Mouse (Mus musculus) intestine, embryonic 16.5 days (tissue): ENCODE results near the gene Mrps36. TPM values are rescaled to one million over a fixed set of nuclear protein-coding genes. Genes with fewer than 3 reads are reported as not detected.
"Not testable (repeated sequence)": the region's sequence is repeated elsewhere in the genome, so short reads cannot be mapped to it uniquely, and the experiment has no call there.

ENCODE experiments used
- ATAC-seq: fragments of 200-750 bp; cut with Nextera tagmentation; 2 replicates; pipeline ENCODE4 v1.8.0; 2017; ENCODE audit warnings: moderate TSS enrichment, moderate library complexity
- H3K27ac ChIP-seq: fragments of 300-500 bp; sonication (generic); 2 replicates; pipeline ENCODE4 v1.5.1; 2014; ENCODE audit warnings: mild to moderate bottlenecking, low read length
- H3K27me3 ChIP-seq: fragments of 300-500 bp; sonication (generic); replicated peaks from 2 replicates; pipeline ENCODE4 v1.6.1; 2014; ENCODE audit warnings: low read length, control low read depth, mixed read lengths; ENCODE audit not compliant: control insufficient read depth, insufficient read depth
- H3K36me3 ChIP-seq: fragments of 300-500 bp; sonication (generic); 2 replicates; pipeline ENCODE4 v1.6.1; 2014; ENCODE audit warnings: low read length, control low read depth; ENCODE audit not compliant: control insufficient read depth, insufficient read depth
- H3K4me1 ChIP-seq: fragments of 300-500 bp; sonication (generic); 2 replicates; pipeline ENCODE4 v1.6.1; 2014; ENCODE audit warnings: low read length, control low read depth, mixed read lengths; ENCODE audit not compliant: control insufficient read depth, insufficient read depth
- H3K4me2 ChIP-seq: fragments of 300-500 bp; sonication (generic); 2 replicates; pipeline ENCODE4 v1.6.1; 2014; ENCODE audit warnings: low read depth, low read length, control low read depth
- H3K4me3 ChIP-seq: fragments of 300-500 bp; sonication (generic); 2 replicates; pipeline ENCODE4 v1.5.1; 2014; ENCODE audit warnings: mild to moderate bottlenecking, low read length
- H3K9ac ChIP-seq: fragments of 300-500 bp; sonication (generic); 2 replicates; pipeline ENCODE4 v1.6.1; 2014; ENCODE audit warnings: low read depth, low read length
- H3K9me3 ChIP-seq: fragments of 300-500 bp; sonication (generic); 2 replicates; pipeline ENCODE4 v1.6.1; 2016; ENCODE audit warnings: low read length, control low read depth; ENCODE audit not compliant: control insufficient read depth
- WGBS: fragments of 180-500 bp; shearing (Covaris S2); extraction: QIAGEN DNeasy Blood & Tissue Kit; methylation state at CpG from one replicate; pipeline ENCODE4 v1.1.7; 2014; 5-methylcytosine and 5-hydroxymethylcytosine counted together
- polyA plus RNA-seq: library from polyadenylated mRNA; unstranded; fragments of >200 nt; fragmentation: Nextera tagmentation; extraction: Ambion mirVana; gene quantifications from 2 replicates; pipeline ENCODE4 v1.2.1, GENCODE M21; 2015

Gene Mrps36
- 296 and 320 TPM in 2 replicates for polyA plus RNA-seq

GRCm38 (mm10) chr13:100744036-100744744, at the start of gene Mrps36:
Gene Mrps36, minus strand, starts transcription at chr13:100744659.
- Histone ChIP-seq H3K36me3 (no peaks in the 10 kb centered on the region), H3K27ac (peak within 1 kb of the TSS; percentile 99), H3K27me3 (no peaks in the 10 kb centered on the region), H3K9me3 (no peaks in the 10 kb centered on the region), H3K4me3 (peak within 1 kb of the TSS; percentile 61), H3K4me1 (peaks cover 3% of the 10 kb centered on the region; the same call in 1 of the 2 replicates), H3K4me2 (peak within 1 kb of the TSS; percentile 62), H3K9ac (peak within 1 kb of the TSS; percentile 86)
- under 1% methylated on average over 52 of the region's 52 CpGs for WGBS
- peak; percentile 97 for ATAC-seq

DNA sequence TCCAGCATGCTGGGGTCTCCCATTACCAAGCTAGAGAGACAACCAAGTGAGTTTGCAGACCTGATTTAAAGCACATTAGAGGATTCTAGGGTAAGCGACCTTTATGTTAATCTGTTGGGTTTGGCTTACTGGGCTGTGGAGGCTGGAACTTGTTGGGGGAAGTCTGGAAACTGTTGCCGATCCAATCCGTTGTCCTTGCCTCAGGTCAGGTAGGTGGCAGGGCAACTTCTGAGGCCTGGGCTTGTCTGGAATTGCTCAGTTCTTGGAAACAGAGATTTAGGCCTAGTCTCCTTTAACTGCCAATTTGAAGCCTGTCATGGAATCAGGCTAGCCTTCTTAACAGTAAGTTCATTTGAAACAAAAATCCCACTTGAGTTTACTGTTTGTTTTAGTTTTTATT, 44.6 kb upstream of the Mrps36 start:
- 86% methylated on average over 3 of the region's 3 CpGs for WGBS
- no peaks in the 10 kb centered on the region for H3K9me3 ChIP-seq
- no peaks in the 10 kb centered on the region for H3K36me3 ChIP-seq

DNA sequence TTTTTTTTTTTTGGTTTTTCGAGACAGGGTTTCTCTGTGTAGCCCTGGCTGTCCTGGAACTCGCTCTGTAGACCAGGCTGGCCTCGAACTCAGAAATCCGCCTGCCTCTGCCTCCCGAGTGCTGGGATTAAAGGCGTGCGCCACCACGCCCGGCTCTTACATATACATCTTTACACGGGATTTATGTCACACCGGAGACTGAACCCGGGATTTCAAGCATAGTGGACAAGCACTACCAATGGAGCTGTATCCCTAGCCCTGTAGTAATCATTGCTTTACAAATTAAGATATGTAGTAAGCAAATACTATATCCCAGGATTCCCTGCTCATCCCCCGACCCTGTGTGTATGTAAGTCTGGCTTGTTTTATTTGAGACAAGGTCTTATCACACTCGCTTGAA, 43.6 kb upstream of the Mrps36 start:
- not testable (repeated sequence) for ATAC-seq, H3K36me3 ChIP-seq
- WGBS = 92% methylated on average over 11 of the region's 14 CpGs

More for the DNA sequence above, 44.6 kb upstream of the Mrps36 start:
- peaks cover 10% of the 10 kb centered on the region for H3K4me1 ChIP-seq
- H3K9ac ChIP-seq = no peak overlapping the region
- no peak overlapping the region for H3K4me2 ChIP-seq
- H3K27ac ChIP-seq = no peak overlapping the region
- no peak overlapping the region for H3K4me3 ChIP-seq
- no peak for ATAC-seq
- no peaks in the 10 kb centered on the region for H3K27me3 ChIP-seq

GRCm38 (mm10) chr13:100787316-100788010, 43.0 kb upstream of the Mrps36 start:
- no peak overlapping the region for H3K27ac ChIP-seq
- H3K9ac ChIP-seq = no peak overlapping the region
- H3K4me3 ChIP-seq = no peak overlapping the region
- H3K4me2 ChIP-seq = no peak overlapping the region
- H3K27me3 ChIP-seq = no peaks in the 10 kb centered on the region
- WGBS = 57% methylated on average over 6 of the region's 6 CpGs
- H3K4me1 ChIP-seq = peaks cover 18% of the 10 kb centered on the region
- no peaks in the 10 kb centered on the region for H3K36me3 ChIP-seq
- ATAC-seq = peak; percentile 24; the same call in 1 of the 2 replicates
- no peaks in the 10 kb centered on the region for H3K9me3 ChIP-seq

More for the DNA sequence above, 43.6 kb upstream of the Mrps36 start:
- not testable (repeated sequence) for H3K4me3 ChIP-seq, H3K9ac ChIP-seq, H3K27ac ChIP-seq, H3K4me2 ChIP-seq, H3K27me3 ChIP-seq, H3K9me3 ChIP-seq
- peaks cover 18% of the 10 kb centered on the region for H3K4me1 ChIP-seq

DNA sequence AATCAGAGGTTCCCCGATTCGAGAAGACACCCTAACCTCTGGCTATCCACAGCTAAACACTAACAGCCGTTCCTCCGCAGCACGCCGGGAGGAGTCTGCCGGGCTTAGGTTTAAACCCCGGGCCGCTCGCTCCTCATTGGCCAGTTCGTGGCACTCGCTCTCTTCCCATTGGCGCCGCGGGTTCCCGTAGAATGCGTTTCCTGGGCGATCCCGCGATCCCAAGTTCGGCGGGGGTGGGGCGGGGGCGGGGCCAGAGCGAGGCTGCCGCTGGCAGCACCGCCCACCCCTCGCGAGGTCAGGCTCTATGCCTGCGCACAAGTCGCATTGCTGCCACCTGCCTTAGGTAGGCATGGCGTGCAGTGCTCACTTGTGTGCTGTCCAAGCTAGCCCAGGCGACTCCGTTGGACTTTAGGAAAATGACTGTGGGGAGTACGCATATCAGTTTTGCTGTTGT, 42.0 kb upstream of the Mrps36 start, which contains the start of gene Ccnb1:
TSS of gene Ccnb1 (minus strand) at position 157 of the 454 bp plus-strand sequence.
- Histone ChIP-seq H3K4me1 (peaks cover 18% of the 10 kb centered on the region), H3K27ac (peak within 1 kb of the TSS; percentile 46; the same call in 1 of the 2 replicates), H3K27me3 (no peaks in the 10 kb centered on the region), H3K4me3 (peak within 1 kb of the TSS; percentile 63), H3K36me3 (no peaks in the 10 kb centered on the region), H3K4me2 (peak within 1 kb of the TSS; percentile 64), H3K9ac (peak within 1 kb of the TSS; percentile 72), H3K9me3 (no peaks in the 10 kb centered on the region)
- under 1% methylated on average over 35 of the region's 35 CpGs for WGBS
- peak; percentile 99 for ATAC-seq

GRCm38 (mm10) chr13:100785806-100786413, 41.5 kb upstream of the Mrps36 start:
- Histone ChIP-seq H3K4me2 (peak overlapping the region; percentile 52), H3K36me3 (no peaks in the 10 kb centered on the region), H3K9me3 (no peaks in the 10 kb centered on the region), H3K4me3 (peak overlapping the region; percentile 63), H3K27me3 (no peaks in the 10 kb centered on the region), H3K27ac (peak overlapping the region; percentile 8; the same call in 1 of the 2 replicates), H3K4me1 (peaks cover 18% of the 10 kb centered on the region), H3K9ac (peak overlapping the region; percentile 72)
- WGBS = under 1% methylated on average over 30 of the region's 30 CpGs
- peak; percentile 41 for ATAC-seq

DNA sequence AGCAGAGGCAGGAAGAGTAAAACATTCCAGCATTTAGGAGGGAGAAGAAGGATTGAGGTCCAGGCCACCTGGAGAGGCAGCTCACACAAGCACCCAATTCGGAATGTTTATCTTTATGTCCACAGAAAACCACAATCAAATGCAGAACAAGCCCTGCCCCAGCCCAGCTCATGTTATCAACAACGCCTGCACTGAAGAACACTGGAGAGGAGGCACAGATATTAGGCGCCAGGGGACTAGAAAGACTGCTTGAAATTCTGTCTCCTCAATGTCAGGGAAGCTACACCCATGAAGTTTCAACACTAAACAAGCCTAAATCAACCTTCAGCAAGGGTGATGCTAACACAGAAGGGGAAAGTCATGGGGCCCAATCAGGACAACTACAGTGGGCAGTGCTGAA, 33.0 kb upstream of the Mrps36 start:
- WGBS = 73% methylated on average over 3 of the region's 3 CpGs
- Histone ChIP-seq H3K27ac (no peak overlapping the region), H3K36me3 (no peaks in the 10 kb centered on the region)

GRCm38 (mm10) chr13:100776710-100777109, 32.3 kb upstream of the Mrps36 start:
- H3K27ac ChIP-seq = no peak overlapping the region
- H3K36me3 ChIP-seq = no peaks in the 10 kb centered on the region
- no peaks in the 10 kb centered on the region for H3K9me3 ChIP-seq
- no peak overlapping the region for H3K4me3 ChIP-seq
- no peak overlapping the region for H3K9ac ChIP-seq
- H3K4me1 ChIP-seq = peaks cover 15% of the 10 kb centered on the region
- 67% methylated on average over 6 of the region's 6 CpGs for WGBS
- H3K27me3 ChIP-seq = no peaks in the 10 kb centered on the region
- no peak for ATAC-seq
- H3K4me2 ChIP-seq = no peak overlapping the region

More for the DNA sequence above, 33.0 kb upstream of the Mrps36 start:
- no peak overlapping the region for H3K9ac ChIP-seq
- H3K4me3 ChIP-seq = no peak overlapping the region
- ATAC-seq = no peak
- no peak overlapping the region for H3K4me2 ChIP-seq
- H3K4me1 ChIP-seq = peaks cover 15% of the 10 kb centered on the region
- H3K27me3 ChIP-seq = no peaks in the 10 kb centered on the region
- H3K9me3 ChIP-seq = no peaks in the 10 kb centered on the region

DNA sequence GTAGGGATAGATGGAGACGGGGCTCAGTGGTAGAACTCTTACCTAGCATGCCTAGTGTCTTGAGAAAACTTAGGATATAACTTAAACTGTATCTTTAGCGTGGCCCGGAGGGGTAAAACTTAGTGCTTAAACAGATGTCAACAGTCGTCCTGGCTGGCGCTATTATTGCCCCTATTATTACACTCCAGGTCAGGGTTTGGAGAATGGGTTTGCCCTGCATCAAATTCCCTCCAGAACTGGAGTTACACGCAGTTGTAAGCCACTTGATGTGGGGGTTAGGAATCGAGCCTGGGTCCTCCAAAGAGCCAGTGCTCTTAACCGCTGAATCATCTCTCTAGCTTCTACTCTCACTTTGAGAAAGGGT, 31.6 kb upstream of the Mrps36 start:
- no peaks in the 10 kb centered on the region for H3K36me3 ChIP-seq
- 10% methylated on average over 8 of the region's 8 CpGs for WGBS
- H3K4me1 ChIP-seq = peaks cover 15% of the 10 kb centered on the region
- no peaks in the 10 kb centered on the region for H3K27me3 ChIP-seq
- H3K4me3 ChIP-seq = peak overlapping the region; percentile 96
- peak overlapping the region; percentile 96 for H3K4me2 ChIP-seq
- no peaks in the 10 kb centered on the region for H3K9me3 ChIP-seq
- no peak overlapping the region for H3K27ac ChIP-seq
- H3K9ac ChIP-seq = peak overlapping the region; percentile 27
- peak; percentile 37 for ATAC-seq
